Mouse (Mus musculus): ENCODE measurements around the gene Rgs19. TPM values are rescaled to one million over a fixed set of nuclear protein-coding genes. Genes with fewer than 3 reads are reported as not detected.

Gene Rgs19
- polyA plus RNA-seq, 1 experiment from 2014 or later = 32.7 TPM

- H3K36me3 ChIP-seq (ENCODE audit: insufficient read depth, low read length) = peaks cover 14% of the 10 kb centered on the region; the same call in 1 of the 2 replicates
- 87% methylated on average over 10 of the region's 10 CpGs for WGBS
- DNase-seq (ENCODE audit: low spot score) (no peak), ATAC-seq (no peak)
- no peak overlapping the region for H3K9ac ChIP-seq (replicated peaks; ENCODE audit: low read depth)
- no peak overlapping the region for H3K27ac ChIP-seq (ENCODE audit: low read length)
- H3K4me2 ChIP-seq (replicated peaks; ENCODE audit: low read depth, low read length) = no peak overlapping the region
- peaks cover 6% of the 10 kb centered on the region; the same call in 1 of the 2 replicates for H3K4me1 ChIP-seq (ENCODE audit: insufficient read depth, low read depth, low read length)
- no peaks in the 10 kb centered on the region for H3K27me3 ChIP-seq (replicated peaks; ENCODE audit: insufficient read depth, low read length)
- H3K9me3 ChIP-seq (ENCODE audit: low read length) = no peaks in the 10 kb centered on the region
- TF ChIP-seq CTCF (IDR thresholded peaks at IDR 0.05) (no peak), EP300 (IDR thresholded peaks at IDR 0.05) (no peak)
- no peak overlapping the region for H3K4me3 ChIP-seq (ENCODE audit: low read depth, low read length)
Measured at GRCm38 (mm10) chr2:181689466-181690160, 4.2 kb downstream of the Rgs19 start.

- WGBS = 96% methylated on average over 8 of the region's 8 CpGs
Measured at GRCm38 (mm10) chr2:181687586-181687985, 6.2 kb downstream of the Rgs19 start.

GRCm38 (mm10) chr2:181685686-181686085 lies 8.1 kb downstream of the Rgs19 start:
- Histone ChIP-seq H3K4me1 (ENCODE audit: insufficient read depth, low read depth, low read length) (no peaks in the 10 kb centered on the region; the same call in 1 of the 2 replicates), H3K27ac (ENCODE audit: low read length) (no peak overlapping the region), H3K9ac (replicated peaks; ENCODE audit: low read depth) (no peak overlapping the region), H3K27me3 (replicated peaks; ENCODE audit: insufficient read depth, low read length) (no peaks in the 10 kb centered on the region), H3K9me3 (ENCODE audit: low read length) (no peaks in the 10 kb centered on the region), H3K36me3 (ENCODE audit: insufficient read depth, low read length) (peaks cover 14% of the 10 kb centered on the region; the same call in 1 of the 2 replicates), H3K4me3 (ENCODE audit: low read depth, low read length) (no peak overlapping the region), H3K4me2 (replicated peaks; ENCODE audit: low read depth, low read length) (no peak overlapping the region)
- DNase-seq (ENCODE audit: low spot score) = no peak
- ATAC-seq = no peak
- WGBS = 88% methylated on average over 4 of the region's 4 CpGs
- TF ChIP-seq EP300 (IDR thresholded peaks at IDR 0.05) (no peak), CTCF (IDR thresholded peaks at IDR 0.05) (no peak)

More at GRCm38 (mm10) chr2:181687586-181687985, 6.2 kb downstream of the Rgs19 start:
- H3K9me3 ChIP-seq (ENCODE audit: low read length) = no peaks in the 10 kb centered on the region
- H3K36me3 ChIP-seq (ENCODE audit: insufficient read depth, low read length) = peaks cover 14% of the 10 kb centered on the region; the same call in 1 of the 2 replicates
- no peak for DNase-seq (ENCODE audit: low spot score)
- ATAC-seq = no peak
- no peak overlapping the region for H3K27ac ChIP-seq (ENCODE audit: low read length)
- no peaks in the 10 kb centered on the region for H3K27me3 ChIP-seq (replicated peaks; ENCODE audit: insufficient read depth, low read length)
- TF ChIP-seq CTCF (IDR thresholded peaks at IDR 0.05) (no peak), EP300 (IDR thresholded peaks at IDR 0.05) (no peak)
- no peak overlapping the region for H3K4me2 ChIP-seq (replicated peaks; ENCODE audit: low read depth, low read length)
- no peaks in the 10 kb centered on the region for H3K4me1 ChIP-seq (ENCODE audit: insufficient read depth, low read depth, low read length)
- no peak overlapping the region for H3K4me3 ChIP-seq (ENCODE audit: low read depth, low read length)
- H3K9ac ChIP-seq (replicated peaks; ENCODE audit: low read depth) = no peak overlapping the region

- Histone ChIP-seq H3K36me3 (ENCODE audit: insufficient read depth, low read length) (peaks cover 14% of the 10 kb centered on the region; the same call in 1 of the 2 replicates), H3K27me3 (replicated peaks; ENCODE audit: insufficient read depth, low read length) (no peaks in the 10 kb centered on the region), H3K9me3 (ENCODE audit: low read length) (no peaks in the 10 kb centered on the region), H3K27ac (ENCODE audit: low read length) (no peak overlapping the region), H3K4me1 (ENCODE audit: insufficient read depth, low read depth, low read length) (no peaks in the 10 kb centered on the region; the same call in 1 of the 2 replicates), H3K4me3 (ENCODE audit: low read depth, low read length) (no peak overlapping the region), H3K4me2 (replicated peaks; ENCODE audit: low read depth, low read length) (no peak overlapping the region), H3K9ac (replicated peaks; ENCODE audit: low read depth) (no peak overlapping the region)
- WGBS = 55% methylated on average over 1 of the region's 1 CpGs
- TF ChIP-seq CTCF (IDR thresholded peaks at IDR 0.05) = no peak
- no peak for TF ChIP-seq EP300 (IDR thresholded peaks at IDR 0.05)
- ATAC-seq (no peak), DNase-seq (ENCODE audit: low spot score) (no peak)
Measured at GRCm38 (mm10) chr2:181684713-181685112, 9.1 kb downstream of the Rgs19 start.

GRCm38 (mm10) chr2:181683381-181683780 lies 10.4 kb downstream of the Rgs19 start:
- no peaks in the 10 kb centered on the region for H3K27me3 ChIP-seq (replicated peaks; ENCODE audit: insufficient read depth, low read length)
- H3K27ac ChIP-seq (ENCODE audit: low read length) = no peak overlapping the region
- H3K9ac ChIP-seq (replicated peaks; ENCODE audit: low read depth) = no peak overlapping the region
- no peak for DNase-seq (ENCODE audit: low spot score)
- H3K4me1 ChIP-seq (ENCODE audit: insufficient read depth, low read depth, low read length) = no peaks in the 10 kb centered on the region; the same call in 1 of the 2 replicates
- WGBS = 59% methylated on average over 4 of the region's 4 CpGs
- H3K36me3 ChIP-seq (ENCODE audit: insufficient read depth, low read length) = peaks cover 8% of the 10 kb centered on the region; the same call in 1 of the 2 replicates
- no peak overlapping the region for H3K4me2 ChIP-seq (replicated peaks; ENCODE audit: low read depth, low read length)
- no peaks in the 10 kb centered on the region for H3K9me3 ChIP-seq (ENCODE audit: low read length)
- no peak for TF ChIP-seq EP300 (IDR thresholded peaks at IDR 0.05)
- 0 out of 2 replicates have a peak, but pooled peaks have one; percentile 7 for TF ChIP-seq CTCF (IDR thresholded peaks at IDR 0.05)
- ATAC-seq = no peak
- no peak overlapping the region for H3K4me3 ChIP-seq (ENCODE audit: low read depth, low read length)

GRCm38 (mm10) chr2:181681978-181682377 lies 11.8 kb downstream of the Rgs19 start:
- no peaks in the 10 kb centered on the region for H3K9me3 ChIP-seq (ENCODE audit: low read length)
- no peak overlapping the region for H3K4me2 ChIP-seq (replicated peaks; ENCODE audit: low read depth, low read length)
- H3K27ac ChIP-seq (ENCODE audit: low read length) = no peak overlapping the region
- no peaks in the 10 kb centered on the region for H3K36me3 ChIP-seq (ENCODE audit: insufficient read depth, low read length)
- no peaks in the 10 kb centered on the region; the same call in 1 of the 2 replicates for H3K4me1 ChIP-seq (ENCODE audit: insufficient read depth, low read depth, low read length)
- no peaks in the 10 kb centered on the region for H3K27me3 ChIP-seq (replicated peaks; ENCODE audit: insufficient read depth, low read length)
- no peak for DNase-seq (ENCODE audit: low spot score)
- no peak for TF ChIP-seq EP300 (IDR thresholded peaks at IDR 0.05)
- no peak for TF ChIP-seq CTCF (IDR thresholded peaks at IDR 0.05)
- no peak overlapping the region for H3K4me3 ChIP-seq (ENCODE audit: low read depth, low read length)
- WGBS = 54% methylated on average over 1 of the region's 1 CpGs
- no peak overlapping the region for H3K9ac ChIP-seq (replicated peaks; ENCODE audit: low read depth)
- ATAC-seq = no peak

Data from lung, postnatal 0 days (tissue).